Mouse (Mus musculus) myocyte (in vitro differentiated cells): ENCODE measurements around the gene Pou3f1. TPM values are rescaled to one million over a fixed set of nuclear protein-coding genes. Genes with fewer than 3 reads are reported as not detected.

Source experiments
- H3K27me3 ChIP-seq: one replicate; pipeline ENCODE4 v1.6.1; 2011; ENCODE audit not compliant: control insufficient read depth, insufficient read depth, insufficient read length
- H3K36me3 ChIP-seq: one replicate; pipeline ENCODE4 v1.6.1; 2011; ENCODE audit not compliant: control insufficient read depth, insufficient read depth
- H3K4me2 ChIP-seq: one replicate; pipeline ENCODE4 v1.6.1; 2011; ENCODE audit warnings: low read depth, control low read depth
- H3K4me3 ChIP-seq: one replicate; pipeline ENCODE4 v1.5.1; 2011; ENCODE audit warnings: mild to moderate bottlenecking, control low read depth, moderate library complexity
- H3K79me2 ChIP-seq: one replicate; pipeline ENCODE4 v1.6.1; 2011; ENCODE audit not compliant: control insufficient read depth, insufficient read depth
- H3ac ChIP-seq: one replicate; pipeline ENCODE4 v1.6.1; 2011; ENCODE audit not compliant: control insufficient read depth, insufficient read length
- CEBPB ChIP-seq: IDR thresholded peaks from 2 replicates; pipeline ENCODE4 v1.6.1; 2011; ENCODE audit warnings: mild to moderate bottlenecking, moderate library complexity; ENCODE audit not compliant: poor library complexity, insufficient read depth, severe bottlenecking
- E2F4 ChIP-seq: IDR thresholded peaks from one replicate; pipeline ENCODE4 v1.6.1; 2011; ENCODE audit warnings: mild to moderate bottlenecking, control low read depth, moderate library complexity; ENCODE audit not compliant: insufficient read depth
- MAX ChIP-seq: IDR thresholded peaks from one replicate; pipeline ENCODE4 v1.6.1; 2011; ENCODE audit warnings: low read depth, mild to moderate bottlenecking, control low read depth
- MYOD1 ChIP-seq, 3 experiments: IDR thresholded peaks; one replicate each; pipeline ENCODE4 v1.6.1; 2011; ENCODE audit warnings: control low read depth in 2 of 3, low read depth in 2 of 3, mild to moderate bottlenecking in 2 of 3, moderate library complexity in 1 of 3; ENCODE audit not compliant: insufficient read length in 2 of 3, control insufficient read depth in 1 of 3
- MYOG ChIP-seq, 3 experiments: IDR thresholded peaks; one replicate each; pipeline ENCODE4 v1.6.1; 2011; ENCODE audit warnings: control low read depth in 2 of 3, low read depth in 2 of 3, mild to moderate bottlenecking in 2 of 3; ENCODE audit not compliant: insufficient read length in 2 of 3, control insufficient read depth in 1 of 3, insufficient read depth in 1 of 3
- POLR2A ChIP-seq: IDR thresholded peaks from one replicate; pipeline ENCODE4 v1.6.1; 2011; ENCODE audit warnings: low read depth, mild to moderate bottlenecking, control low read depth, moderate library complexity; ENCODE audit not compliant: insufficient read length
- POLR2AphosphoS2 ChIP-seq: IDR thresholded peaks from one replicate; pipeline ENCODE4 v1.6.1; 2011; ENCODE audit warnings: low read depth, control low read depth; ENCODE audit not compliant: insufficient read length
- REST ChIP-seq: IDR thresholded peaks from one replicate; pipeline ENCODE4 v1.6.1; 2011; ENCODE audit warnings: mild to moderate bottlenecking, control low read depth, moderate library complexity; ENCODE audit not compliant: insufficient read depth, insufficient read length
- SRF ChIP-seq: IDR thresholded peaks from one replicate; pipeline ENCODE4 v1.6.1; 2011; ENCODE audit warnings: low read depth; ENCODE audit not compliant: control insufficient read depth, insufficient read length
- TCF12 ChIP-seq: IDR thresholded peaks from one replicate; pipeline ENCODE4 v1.6.1; 2011; ENCODE audit warnings: mild to moderate bottlenecking, control low read depth; ENCODE audit not compliant: poor library complexity, insufficient read depth, severe bottlenecking
- TCF3 ChIP-seq: IDR thresholded peaks from one replicate; pipeline ENCODE4 v1.6.1; 2011; ENCODE audit warnings: low read depth, control low read depth; ENCODE audit not compliant: insufficient read length
- USF1 ChIP-seq: IDR thresholded peaks from one replicate; pipeline ENCODE4 v1.6.1; 2011; ENCODE audit warnings: low read depth, mild to moderate bottlenecking, control low read depth, moderate library complexity
- polyA plus RNA-seq: library from polyadenylated mRNA; unstranded; fragments of >200 nt; fragmentation: generic; extraction: Trizol; gene quantifications from one replicate; pipeline ENCODE4 v1.2.1, GENCODE M21; 2012; ENCODE audit warnings: missing spikeins

Pou3f1 gene
- polyA plus RNA-seq, 1 experiment: 0.01 TPM

DNA sequence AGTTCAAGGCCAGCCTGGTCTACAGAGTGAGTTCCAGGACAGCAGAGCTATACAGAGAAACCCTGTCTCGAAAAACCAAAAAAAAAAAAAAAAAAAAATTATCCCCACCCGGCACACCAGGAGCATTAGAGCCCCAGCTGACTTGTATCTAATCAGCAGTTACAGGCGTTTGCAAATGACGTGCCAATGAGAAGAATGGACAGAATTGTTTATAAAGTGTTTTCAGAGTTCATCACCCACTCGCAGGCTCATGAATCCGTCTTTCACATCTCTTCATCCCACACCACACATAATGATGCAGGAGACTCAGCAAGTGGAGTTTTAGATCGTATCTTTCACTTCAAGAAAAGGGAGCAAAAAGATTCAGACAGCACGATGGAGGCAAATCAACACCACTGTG is 28.8 kb downstream of the Pou3f1 start:
- TF ChIP-seq TCF12 (no peak), POLR2AphosphoS2 (no peak), TCF3 (no peak), MYOD1 (IDR thresholded peaks at IDR 0.05; ENCODE audit: control insufficient read depth in 1 of 3, insufficient read length in 2 of 3, low read depth in 2 of 3) (no peak), POLR2A (no peak), USF1 (no peak), REST (no peak), MYOG (IDR thresholded peaks at IDR 0.05; ENCODE audit: control insufficient read depth in 1 of 3, insufficient read depth in 1 of 3, insufficient read length in 2 of 3, low read depth in 2 of 3) (no peak)
- peaks cover 23% of the 10 kb centered on the region for H3K79me2 ChIP-seq
- H3K4me2 ChIP-seq: peak overlapping the region; percentile 39
- H3ac ChIP-seq: no peak overlapping the region
- peaks cover 36% of the 10 kb centered on the region for H3K36me3 ChIP-seq
- H3K27me3 ChIP-seq: no peaks in the 10 kb centered on the region
- no peak overlapping the region for H3K4me3 ChIP-seq

- Histone ChIP-seq H3K4me3 (no peak overlapping the region), H3K27me3 (no peaks in the 10 kb centered on the region), H3K36me3 (peaks cover 34% of the 10 kb centered on the region)
These were observed 29.3 kb downstream of the Pou3f1 start for GRCm38 (mm10) chr4:124685897-124686402.

DNA sequence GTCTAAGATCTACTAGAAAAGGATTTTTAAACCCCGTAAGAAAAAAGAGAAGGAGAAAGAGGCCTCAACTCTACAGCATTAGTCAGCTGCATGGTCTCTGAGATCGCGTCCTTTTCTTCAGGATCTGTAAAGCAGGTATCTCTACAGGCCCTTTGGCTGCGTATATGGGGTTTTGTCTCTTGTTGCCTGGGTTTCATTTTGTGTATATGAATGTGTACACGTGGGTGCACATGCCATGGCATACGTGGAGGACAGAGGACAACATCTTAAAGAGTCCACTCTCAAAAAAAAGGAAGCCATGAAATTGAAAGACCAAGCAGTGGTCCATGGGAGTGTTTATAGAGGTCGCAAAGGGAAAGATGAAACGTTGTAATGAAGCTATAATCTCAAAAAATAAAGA is 34.8 kb downstream of the Pou3f1 start:
- TF ChIP-seq TCF12 (no peak), E2F4 (no peak)
- Histone ChIP-seq H3K36me3 (peaks cover 5% of the 10 kb centered on the region), H3ac (no peak overlapping the region), H3K79me2 (peaks cover 50% of the 10 kb centered on the region), H3K4me2 (peak overlapping the region; percentile 52), H3K27me3 (no peaks in the 10 kb centered on the region), H3K4me3 (no peak overlapping the region)

More at GRCm38 (mm10) chr4:124685897-124686402, 29.3 kb downstream of the Pou3f1 start:
- H3ac ChIP-seq: no peak overlapping the region
- peaks cover 28% of the 10 kb centered on the region for H3K79me2 ChIP-seq
- TF ChIP-seq SRF: peak; percentile 54
- no peak for TF ChIP-seq CEBPB
- peak overlapping the region; percentile 39 for H3K4me2 ChIP-seq

GRCm38 (mm10) chr4:124692416-124692861 is 35.8 kb downstream of the Pou3f1 start:
- peaks cover 4% of the 10 kb centered on the region for H3K36me3 ChIP-seq
- H3K27me3 ChIP-seq: no peaks in the 10 kb centered on the region
- peak overlapping the region; percentile 41 for H3ac ChIP-seq
- H3K4me3 ChIP-seq: peak overlapping the region; percentile 78
- peaks cover 50% of the 10 kb centered on the region for H3K79me2 ChIP-seq
- peak overlapping the region; percentile 90 for H3K4me2 ChIP-seq
- TF ChIP-seq POLR2A: no peak
- TF ChIP-seq MYOD1 (IDR thresholded peaks at IDR 0.05; ENCODE audit: control insufficient read depth in 1 of 3, insufficient read length in 2 of 3, low read depth in 2 of 3): no peak
- TF ChIP-seq TCF3: no peak
- TF ChIP-seq CEBPB: no peak
- no peak for TF ChIP-seq TCF12
- no peak for TF ChIP-seq REST
- TF ChIP-seq MAX: no peak
- no peak for TF ChIP-seq POLR2AphosphoS2
- TF ChIP-seq E2F4: no peak
- no peak for TF ChIP-seq USF1
- TF ChIP-seq SRF: no peak
- TF ChIP-seq MYOG (IDR thresholded peaks at IDR 0.05; ENCODE audit: control insufficient read depth in 1 of 3, insufficient read depth in 1 of 3, insufficient read length in 2 of 3, low read depth in 2 of 3): no peak

DNA sequence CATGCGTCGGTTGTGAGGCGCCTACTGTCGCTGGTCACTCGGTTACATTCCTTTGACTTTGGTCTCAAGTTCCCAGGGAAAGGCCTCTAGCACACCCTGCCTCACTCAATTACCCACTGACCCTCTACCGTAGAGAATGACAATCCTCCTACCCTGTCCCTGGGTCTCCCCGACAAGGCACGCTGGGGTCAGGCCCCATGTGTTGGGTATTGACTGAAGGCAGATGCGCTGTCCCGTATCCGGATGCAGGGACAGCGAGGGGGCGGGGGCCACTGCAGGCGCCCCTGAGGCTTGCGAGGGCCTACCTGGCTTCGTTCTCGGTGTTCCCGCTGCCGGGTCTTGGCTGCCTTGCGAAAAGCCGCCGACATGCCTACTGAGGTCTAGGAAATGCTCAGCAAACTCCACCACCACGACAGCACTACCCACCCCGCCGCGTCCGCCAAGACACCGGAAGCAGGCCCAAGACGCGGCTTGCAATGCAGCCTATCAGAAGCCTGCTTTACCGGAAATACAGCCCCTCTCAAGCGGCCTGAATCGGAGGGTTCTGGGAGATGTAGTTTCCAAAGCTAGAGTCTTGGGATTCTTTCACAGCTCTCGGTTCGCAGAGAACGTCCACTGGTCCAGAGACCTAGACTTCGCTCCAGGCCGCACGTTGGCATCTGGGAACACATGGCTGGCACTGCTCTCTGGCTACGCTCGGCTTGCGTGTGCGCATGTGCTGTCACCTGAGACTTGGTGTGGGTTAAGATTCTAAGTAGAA is 36.7 kb downstream of the Pou3f1 start, which contains the start of gene Utp11:
Utp11 (minus strand) TSS at position 466 of the 760 bp plus-strand sequence.
- Histone ChIP-seq H3K36me3 (no peaks in the 10 kb centered on the region), H3K27me3 (no peaks in the 10 kb centered on the region), H3K79me2 (peaks cover 45% of the 10 kb centered on the region), H3K4me2 (peak within 1 kb of the TSS; percentile 90), H3K4me3 (peak within 1 kb of the TSS; percentile 78), H3ac (peak within 1 kb of the TSS; percentile 41)
- no peak for TF ChIP-seq E2F4
- TF ChIP-seq TCF12: no peak
- no peak for TF ChIP-seq CEBPB
- TF ChIP-seq REST: no peak
- peak; percentile 43 for TF ChIP-seq MAX
- TF ChIP-seq MYOD1 (IDR thresholded peaks at IDR 0.05; ENCODE audit: control insufficient read depth in 1 of 3, insufficient read length in 2 of 3, low read depth in 2 of 3): peak in 1 of 3 experiments; percentile 37
- no peak for TF ChIP-seq USF1
- peak; percentile 68 for TF ChIP-seq POLR2A
- no peak for TF ChIP-seq TCF3
- TF ChIP-seq POLR2AphosphoS2: peak; percentile 74
- no peak for TF ChIP-seq SRF
- peak in 2 of 3 experiments; percentile 25 to 39 for TF ChIP-seq MYOG (IDR thresholded peaks at IDR 0.05; ENCODE audit: control insufficient read depth in 1 of 3, insufficient read depth in 1 of 3, insufficient read length in 2 of 3, low read depth in 2 of 3)
